Mouse (Mus musculus): ENCODE measurements around the gene Sema3g. TPM values are rescaled to one million over a fixed set of nuclear protein-coding genes. Genes with fewer than 3 reads are reported as not detected.

The Sema3g gene
- total and polyA plus RNA-seq, 3 experiments: 0.04 to 0.25 TPM; not detected in 1

DNA sequence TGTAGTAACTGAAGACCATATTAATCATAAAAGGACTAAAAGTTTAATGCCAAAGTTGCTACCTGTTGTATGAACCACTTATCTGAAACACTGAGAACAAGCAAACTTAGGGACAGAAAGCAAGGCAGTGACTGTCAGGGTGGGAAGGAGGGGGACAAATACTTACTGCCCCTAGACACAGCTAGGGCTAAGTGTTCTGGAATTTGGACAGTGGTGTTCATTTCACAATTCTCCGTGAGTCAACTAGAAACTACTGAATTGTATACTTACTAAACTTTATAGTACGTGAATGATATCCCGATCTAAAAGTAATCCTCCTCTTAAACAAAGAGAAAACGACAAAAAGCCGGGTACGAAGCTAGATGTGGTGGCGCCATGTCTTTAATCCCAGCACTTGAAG is 18.1 kb upstream of the Sema3g start:
- no peak overlapping the region for H3K27ac ChIP-seq (ENCODE audit: control insufficient read depth, low read depth, low read length)
- peaks cover 3 to 26% of the 10 kb centered on the region in 2 experiments; a peak in 3 of 4 replicates for H3K36me3 ChIP-seq (ENCODE audit: control insufficient read depth in 1 of 2, insufficient read depth in 2 of 2, low read length in 2 of 2)
- H3K4me3 ChIP-seq (ENCODE audit: control insufficient read depth in 1 of 2, insufficient read depth in 1 of 2, low read depth in 2 of 2, low read length in 2 of 2): no peak overlapping the region
- H3K79me2 ChIP-seq (ENCODE audit: control insufficient read depth, insufficient read depth, low read length, poor library complexity): no peaks in the 10 kb centered on the region; the same call in 1 of the 2 replicates
- TF ChIP-seq USF2 (IDR thresholded peaks at IDR 0.05; ENCODE audit: borderline replicate concordance in 1 of 2, insufficient read depth in 1 of 2, low read depth in 1 of 2, low read length in 2 of 2) (no peak), TCF12 (IDR thresholded peaks at IDR 0.05; ENCODE audit: low read depth, low read length) (no peak), ZMIZ1 (IDR thresholded peaks at IDR 0.05; ENCODE audit: low read depth, low read length) (no peak), E2F4 (IDR thresholded peaks at IDR 0.05; ENCODE audit: borderline replicate concordance, low read depth, low read length) (no peak), UBTF (IDR thresholded peaks at IDR 0.05; ENCODE audit: borderline replicate concordance, insufficient read depth, low read depth, low read length) (no peak), MEF2A (IDR thresholded peaks at IDR 0.05; ENCODE audit: extremely low read depth, insufficient replicate concordance, low read depth, low read length, poor library complexity, severe bottlenecking) (no peak), MAX (IDR thresholded peaks at IDR 0.05; ENCODE audit: low read length) (no peak), ZC3H11A (IDR thresholded peaks at IDR 0.05; ENCODE audit: low read depth, low read length) (no peak), NELFE (IDR thresholded peaks at IDR 0.05; ENCODE audit: low read depth, low read length) (no peak), MYB (IDR thresholded peaks at IDR 0.05; ENCODE audit: low read depth, low read length) (no peak), CHD2 (IDR thresholded peaks at IDR 0.05; ENCODE audit: low read length) (no peak), TBP (IDR thresholded peaks at IDR 0.05; ENCODE audit: low read depth, low read length) (no peak), CHD1 (IDR thresholded peaks at IDR 0.05; ENCODE audit: low read depth, low read length) (no peak), POLR2A (IDR thresholded peaks at IDR 0.05; ENCODE audit: control insufficient read depth in 1 of 2, insufficient read depth in 1 of 2, low read depth in 1 of 2, low read length in 2 of 2, poor library complexity in 1 of 2) (no peak), MXI1 (IDR thresholded peaks at IDR 0.05; ENCODE audit: low read depth, low read length) (no peak), GATA1 (IDR thresholded peaks at IDR 0.05; ENCODE audit: low read depth, low read length) (no peak), POLR2AphosphoS2 (IDR thresholded peaks at IDR 0.05; ENCODE audit: low read length) (no peak), SIN3A (IDR thresholded peaks at IDR 0.05; ENCODE audit: low read length) (no peak), RAD21 (IDR thresholded peaks at IDR 0.05; ENCODE audit: low read depth, low read length) (no peak)
- DNase-seq (ENCODE audit: low read depth, low spot score): no peak
- no peak overlapping the region for H3K9ac ChIP-seq (ENCODE audit: control insufficient read depth, low read depth, low read length, poor library complexity, severe bottlenecking)
- H3K4me1 ChIP-seq (ENCODE audit: control insufficient read depth in 1 of 2, insufficient read depth in 2 of 2, low read length in 2 of 2): peaks cover 0 to 6% of the 10 kb centered on the region in 2 experiments; a peak in 2 of 4 replicates
- no peaks in the 10 kb centered on the region for H3K27me3 ChIP-seq (ENCODE audit: control insufficient read depth in 1 of 2, insufficient read depth in 2 of 2, low read length in 2 of 2)
- H3K9me3 ChIP-seq (replicated peaks; ENCODE audit: insufficient read depth, low read length): no peaks in the 10 kb centered on the region

DNA sequence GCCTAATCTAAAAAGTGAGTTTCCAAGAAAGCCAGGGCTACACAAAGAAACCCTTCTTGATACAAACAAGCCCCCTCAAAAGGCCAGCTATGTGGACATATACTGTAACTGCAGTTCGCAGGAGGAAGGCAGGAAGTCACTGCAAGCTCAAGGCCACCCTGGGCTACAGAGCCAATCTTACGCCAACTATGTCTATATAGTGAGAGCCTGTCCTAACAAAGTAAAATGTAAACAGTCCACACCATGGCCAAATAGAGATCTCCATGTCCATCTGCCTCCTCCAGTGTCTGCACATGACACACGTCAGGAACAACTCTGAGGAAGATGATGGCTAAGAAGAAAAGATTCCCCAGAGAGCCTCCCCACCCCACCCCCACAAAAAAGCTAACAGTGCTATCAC is 17.6 kb upstream of the Sema3g start:
- H3K4me1 ChIP-seq (ENCODE audit: control insufficient read depth in 1 of 2, insufficient read depth in 2 of 2, low read length in 2 of 2): peaks cover 0 to 9% of the 10 kb centered on the region in 2 experiments; a peak in 2 of 4 replicates
- no peak overlapping the region for H3K4me3 ChIP-seq (ENCODE audit: control insufficient read depth in 1 of 2, insufficient read depth in 1 of 2, low read depth in 2 of 2, low read length in 2 of 2)
- no peak overlapping the region for H3K27ac ChIP-seq (ENCODE audit: control insufficient read depth, low read depth, low read length)
- no peaks in the 10 kb centered on the region for H3K9me3 ChIP-seq (replicated peaks; ENCODE audit: insufficient read depth, low read length)
- H3K36me3 ChIP-seq (ENCODE audit: control insufficient read depth in 1 of 2, insufficient read depth in 2 of 2, low read length in 2 of 2): peaks cover 3 to 24% of the 10 kb centered on the region in 2 experiments; a peak in 3 of 4 replicates
- no peak for TF ChIP-seq BHLHE40 (IDR thresholded peaks at IDR 0.05; ENCODE audit: borderline replicate concordance, low read depth, low read length)
- no peak for TF ChIP-seq RAD21 (IDR thresholded peaks at IDR 0.05; ENCODE audit: low read depth, low read length)
- TF ChIP-seq E2F4 (IDR thresholded peaks at IDR 0.05; ENCODE audit: borderline replicate concordance, low read depth, low read length): no peak
- TF ChIP-seq KAT2A (conservative IDR thresholded peaks at IDR 0.05; ENCODE audit: low read depth, low read length): no peak
- no peak for TF ChIP-seq SIN3A (IDR thresholded peaks at IDR 0.05; ENCODE audit: low read length)
- no peak for TF ChIP-seq ETS1 (IDR thresholded peaks at IDR 0.05; ENCODE audit: low read depth, low read length)
- TF ChIP-seq MYB (IDR thresholded peaks at IDR 0.05; ENCODE audit: low read depth, low read length): no peak
- TF ChIP-seq CHD2 (IDR thresholded peaks at IDR 0.05; ENCODE audit: low read length): no peak
- no peak for TF ChIP-seq UBTF (IDR thresholded peaks at IDR 0.05; ENCODE audit: borderline replicate concordance, insufficient read depth, low read depth, low read length)
- no peak for TF ChIP-seq USF1 (IDR thresholded peaks at IDR 0.05; ENCODE audit: low read depth, low read length)
- TF ChIP-seq MYC (IDR thresholded peaks at IDR 0.05; ENCODE audit: low read depth, low read length): no peak
- TF ChIP-seq POLR2AphosphoS2 (IDR thresholded peaks at IDR 0.05; ENCODE audit: low read length): no peak
- TF ChIP-seq MXI1 (IDR thresholded peaks at IDR 0.05; ENCODE audit: low read depth, low read length): no peak
- H3K79me2 ChIP-seq (ENCODE audit: control insufficient read depth, insufficient read depth, low read length, poor library complexity): peaks cover 4% of the 10 kb centered on the region
- DNase-seq (ENCODE audit: low read depth, low spot score): no peak
- H3K9ac ChIP-seq (ENCODE audit: control insufficient read depth, low read depth, low read length, poor library complexity, severe bottlenecking): no peak overlapping the region
- H3K27me3 ChIP-seq (ENCODE audit: control insufficient read depth in 1 of 2, insufficient read depth in 2 of 2, low read length in 2 of 2): no peaks in the 10 kb centered on the region
